Mouse (Mus musculus): ENCODE measurements at regions not wholly inside any gene's neighbourhood (a gene's known extent, or its start where the extent isn't known, plus 50 kb on each side); places are given as distances from the start of the nearest gene placed in this dataset.
A peak's percentile ranks its signal among the peaks of the same experiment; 100 is the strongest.

DNA sequence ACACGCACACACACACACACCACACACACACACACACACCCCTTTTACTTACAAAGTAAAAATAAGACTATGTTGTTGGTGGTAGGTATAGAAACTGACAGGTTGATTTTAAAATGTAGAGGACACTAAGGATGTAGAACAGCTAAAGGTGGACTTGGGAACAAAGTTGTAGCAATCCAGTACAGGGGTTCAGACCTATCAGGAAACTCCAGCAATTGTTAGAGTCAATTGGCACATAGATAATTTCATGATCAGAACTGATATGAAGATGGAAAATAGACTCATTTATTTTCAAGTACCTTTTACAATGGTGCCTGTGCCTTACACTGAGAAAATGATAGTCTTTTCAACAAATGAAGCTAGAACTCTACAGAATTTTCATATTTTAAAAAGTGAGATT, 122.3 kb upstream of the Max start:
- Histone ChIP-seq H3K4me3 (no peak overlapping the region), H3K9ac (no peak overlapping the region), H3K4me2 (no peak overlapping the region), H3K27me3 (no peaks in the 10 kb centered on the region), H3K36me3 (ENCODE audit: poor library complexity, severe bottlenecking) (no peaks in the 10 kb centered on the region), H3K4me1 (no peaks in the 10 kb centered on the region), H3K27ac (no peak overlapping the region), H3K9me3 (replicated peaks) (no peaks in the 10 kb centered on the region)
- WGBS: 50% methylated on average over 1 of the region's 1 CpGs
- ATAC-seq: no peak

DNA sequence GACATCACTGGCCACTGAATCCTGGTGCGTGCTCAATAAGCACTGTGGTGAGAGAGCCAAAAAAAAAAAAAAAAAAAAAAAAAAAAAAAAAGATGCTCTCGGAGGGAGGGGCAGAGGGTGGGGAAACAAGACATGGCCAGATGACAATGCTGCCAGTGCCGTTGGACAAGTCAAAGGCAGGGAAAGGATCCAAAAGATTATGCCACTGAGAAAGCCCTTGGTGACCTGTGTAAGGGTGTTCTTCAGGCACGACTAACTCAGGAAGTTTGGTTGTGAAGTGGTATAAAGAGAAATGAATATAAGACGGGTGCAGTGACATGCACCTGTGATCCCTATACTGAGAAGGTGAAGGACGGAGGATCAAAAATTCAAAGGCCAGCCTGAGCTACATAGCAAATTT, 121.8 kb upstream of the Max start:
- H3K36me3 ChIP-seq (ENCODE audit: poor library complexity, severe bottlenecking): no peaks in the 10 kb centered on the region
- no peak overlapping the region for H3K9ac ChIP-seq
- no peak overlapping the region for H3K4me2 ChIP-seq
- no peaks in the 10 kb centered on the region for H3K27me3 ChIP-seq
- no peaks in the 10 kb centered on the region for H3K4me1 ChIP-seq
- H3K27ac ChIP-seq: no peak overlapping the region
- 91% methylated on average over 6 of the region's 6 CpGs for WGBS
- no peak overlapping the region for H3K4me3 ChIP-seq
- H3K9me3 ChIP-seq (replicated peaks): no peaks in the 10 kb centered on the region
- ATAC-seq: no peak

DNA sequence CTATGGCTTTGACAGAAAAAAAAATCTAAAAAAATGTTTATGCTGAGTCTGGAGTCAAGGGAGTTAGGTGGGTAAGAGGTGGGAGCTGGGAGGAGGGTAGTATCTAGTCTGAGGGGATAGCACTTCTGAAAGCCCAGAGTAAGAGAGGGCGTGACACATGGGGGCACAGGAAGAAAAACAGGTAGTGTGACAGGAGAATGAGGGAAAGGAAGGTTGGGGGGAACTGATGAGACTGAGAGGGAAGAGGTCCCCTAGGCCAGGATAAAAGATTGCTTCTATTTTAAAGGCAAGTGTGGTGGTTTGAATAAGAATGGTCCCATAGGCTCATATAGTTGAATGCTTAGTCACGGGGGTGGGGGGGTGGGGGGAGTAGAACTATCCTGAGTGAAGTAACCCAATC, 119.8 kb upstream of the Max start:
- no peak overlapping the region for H3K27ac ChIP-seq
- no peak for ATAC-seq
- no peak overlapping the region for H3K9ac ChIP-seq
- no peak overlapping the region for H3K4me2 ChIP-seq
- no peaks in the 10 kb centered on the region for H3K36me3 ChIP-seq (ENCODE audit: poor library complexity, severe bottlenecking)
- no peaks in the 10 kb centered on the region for H3K27me3 ChIP-seq
- 94% methylated on average over 2 of the region's 2 CpGs for WGBS
- no peaks in the 10 kb centered on the region for H3K4me1 ChIP-seq
- H3K4me3 ChIP-seq: no peak overlapping the region
- no peaks in the 10 kb centered on the region for H3K9me3 ChIP-seq (replicated peaks)

DNA sequence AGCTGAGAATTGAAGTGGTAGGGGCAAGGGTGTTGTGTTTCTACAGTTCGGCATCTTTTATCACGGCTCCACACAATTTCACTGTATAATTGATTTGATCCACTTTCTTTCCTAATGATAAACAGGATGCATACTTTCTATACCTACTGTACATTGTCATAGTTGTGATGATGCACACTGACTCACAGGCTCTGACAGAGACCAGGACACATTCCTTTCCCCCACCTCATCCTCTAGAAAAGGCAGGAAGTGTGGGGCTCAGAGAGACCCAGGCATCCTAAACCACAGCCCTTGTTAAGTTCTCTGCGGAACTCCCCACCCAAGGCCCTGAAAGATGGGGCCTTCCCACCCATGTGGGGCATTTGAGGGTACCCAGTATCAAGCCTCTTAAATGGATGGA, 117.5 kb upstream of the Max start:
- Histone ChIP-seq H3K9ac (no peak overlapping the region), H3K27ac (no peak overlapping the region), H3K27me3 (no peaks in the 10 kb centered on the region), H3K9me3 (replicated peaks) (no peaks in the 10 kb centered on the region), H3K36me3 (ENCODE audit: poor library complexity, severe bottlenecking) (no peaks in the 10 kb centered on the region), H3K4me1 (no peaks in the 10 kb centered on the region), H3K4me3 (no peak overlapping the region), H3K4me2 (no peak overlapping the region)
- no peak for ATAC-seq
- WGBS: 90% methylated on average over 3 of the region's 3 CpGs

DNA sequence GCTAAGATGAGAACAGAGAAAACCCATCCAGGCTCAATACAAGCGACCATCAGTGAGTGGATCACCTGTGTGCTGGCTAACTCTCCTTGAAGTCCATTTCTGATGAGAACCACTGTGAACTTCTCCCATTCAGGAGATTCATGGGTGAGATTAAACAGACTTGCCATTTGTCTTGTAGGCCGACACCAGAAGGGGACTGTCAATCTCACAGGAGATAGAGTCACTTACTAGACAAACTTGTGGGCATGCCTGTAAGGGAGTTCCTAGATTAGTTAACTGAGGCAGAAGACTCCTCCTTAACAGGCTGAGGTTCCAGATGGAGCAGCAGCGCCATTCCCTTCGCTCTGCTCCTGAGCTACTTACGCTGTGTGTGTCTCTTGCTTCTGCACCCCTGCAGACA, 114.7 kb upstream of the Max start:
- no peaks in the 10 kb centered on the region for H3K4me1 ChIP-seq
- no peak overlapping the region for H3K4me2 ChIP-seq
- H3K9me3 ChIP-seq (replicated peaks): no peaks in the 10 kb centered on the region
- no peaks in the 10 kb centered on the region for H3K36me3 ChIP-seq (ENCODE audit: poor library complexity, severe bottlenecking)
- H3K9ac ChIP-seq: no peak overlapping the region
- H3K27ac ChIP-seq: no peak overlapping the region
- no peak for ATAC-seq
- H3K4me3 ChIP-seq: no peak overlapping the region
- 90% methylated on average over 5 of the region's 5 CpGs for WGBS
- no peaks in the 10 kb centered on the region for H3K27me3 ChIP-seq

DNA sequence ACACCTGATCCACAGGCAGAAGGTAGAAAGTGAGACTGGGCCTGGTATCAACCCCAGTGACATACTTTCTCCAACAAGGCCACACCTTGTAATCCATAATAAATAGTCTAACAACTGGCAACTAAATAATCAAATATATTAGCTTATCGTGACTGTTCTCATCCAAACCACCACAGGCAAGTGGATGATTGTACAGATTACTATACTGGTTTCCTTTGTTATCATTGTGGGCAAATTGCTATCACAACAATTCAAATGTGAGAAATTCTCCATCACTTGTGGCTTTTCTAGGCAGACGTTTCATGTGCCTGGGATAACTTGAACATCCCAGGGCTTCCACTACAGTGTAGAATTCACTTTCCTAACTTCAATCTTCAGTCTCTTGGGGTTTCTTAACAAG, 112.6 kb upstream of the Max start:
- H3K4me1 ChIP-seq: no peaks in the 10 kb centered on the region
- no peaks in the 10 kb centered on the region for H3K9me3 ChIP-seq (replicated peaks)
- H3K4me2 ChIP-seq: no peak overlapping the region
- no peaks in the 10 kb centered on the region for H3K27me3 ChIP-seq
- H3K27ac ChIP-seq: no peak overlapping the region
- no peak overlapping the region for H3K4me3 ChIP-seq
- H3K36me3 ChIP-seq (ENCODE audit: poor library complexity, severe bottlenecking): no peaks in the 10 kb centered on the region
- H3K9ac ChIP-seq: no peak overlapping the region
- WGBS: 92% methylated on average over 2 of the region's 2 CpGs
- ATAC-seq: no peak

DNA sequence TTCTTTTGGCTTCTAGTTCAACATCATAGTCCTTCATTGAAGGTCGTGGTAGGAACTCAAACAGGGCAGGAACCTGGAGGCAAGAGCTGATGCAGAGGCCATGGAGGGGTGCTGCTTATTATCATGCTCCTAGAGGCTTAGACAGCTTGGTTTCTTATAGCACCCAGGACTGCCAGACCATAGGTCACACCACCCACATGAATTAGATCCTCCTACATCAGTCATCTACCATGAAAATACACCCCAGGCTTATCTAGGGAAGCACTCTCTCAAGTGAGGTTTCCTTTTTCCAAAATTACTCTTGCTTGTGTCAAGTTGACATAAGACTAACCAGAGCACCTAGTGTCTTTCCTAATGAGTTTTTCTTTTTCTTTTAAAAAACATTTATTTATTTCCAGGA, 109.7 kb upstream of the Max start:
- no peaks in the 10 kb centered on the region for H3K9me3 ChIP-seq (replicated peaks)
- no peak overlapping the region for H3K4me3 ChIP-seq
- no peaks in the 10 kb centered on the region for H3K36me3 ChIP-seq (ENCODE audit: poor library complexity, severe bottlenecking)
- H3K4me1 ChIP-seq: no peaks in the 10 kb centered on the region
- no peak overlapping the region for H3K27ac ChIP-seq
- no peaks in the 10 kb centered on the region for H3K27me3 ChIP-seq
- no peak overlapping the region for H3K4me2 ChIP-seq
- no peak for ATAC-seq
- 81% methylated on average over 1 of the region's 1 CpGs for WGBS
- no peak overlapping the region for H3K9ac ChIP-seq

DNA sequence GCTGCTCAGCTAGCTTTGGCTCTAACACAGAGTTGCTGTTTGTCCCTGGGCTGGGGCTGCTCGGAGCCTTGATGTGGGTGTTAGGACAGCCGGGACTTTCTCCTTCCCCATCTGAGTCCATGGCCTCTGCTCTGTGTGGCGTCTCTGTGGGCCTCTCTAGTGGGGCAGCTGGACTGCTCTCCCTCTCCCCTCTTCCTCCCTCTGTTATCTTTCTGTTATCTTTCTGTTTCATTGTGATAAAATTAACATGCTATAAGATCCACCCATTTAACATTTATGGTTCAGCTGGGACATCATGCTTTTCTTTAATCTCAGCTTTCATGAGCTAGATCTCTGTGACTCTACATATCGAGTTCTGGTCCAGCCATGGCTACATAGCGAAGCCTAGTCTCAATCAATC, 105.9 kb upstream of the Max start:
- no peak overlapping the region for H3K27ac ChIP-seq
- H3K36me3 ChIP-seq (ENCODE audit: poor library complexity, severe bottlenecking): no peaks in the 10 kb centered on the region
- no peaks in the 10 kb centered on the region for H3K27me3 ChIP-seq
- no peak for ATAC-seq
- H3K4me1 ChIP-seq: no peaks in the 10 kb centered on the region
- no peak overlapping the region for H3K4me2 ChIP-seq
- H3K9ac ChIP-seq: no peak overlapping the region
- 95% methylated on average over 5 of the region's 5 CpGs for WGBS
- H3K4me3 ChIP-seq: no peak overlapping the region
- no peaks in the 10 kb centered on the region for H3K9me3 ChIP-seq (replicated peaks)

DNA sequence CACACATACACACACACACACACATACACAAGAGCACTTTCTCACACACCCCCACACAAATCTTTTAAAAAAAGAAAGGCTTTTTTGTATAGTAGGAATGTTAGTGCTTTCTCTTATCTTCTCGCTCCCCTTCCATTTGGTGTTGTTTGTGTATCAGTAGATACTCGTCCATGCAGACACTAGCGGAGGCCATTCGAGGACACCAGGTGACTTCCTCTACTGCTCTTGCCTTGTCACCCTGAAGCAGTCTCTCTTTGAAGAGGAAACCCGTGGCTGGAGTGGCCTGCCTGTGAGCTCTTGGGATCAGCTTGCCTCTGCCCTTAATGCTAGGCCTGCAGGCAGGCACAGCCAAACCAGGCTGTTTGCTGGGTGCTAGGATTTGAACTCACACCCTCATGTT, 105.1 kb upstream of the Max start:
- Histone ChIP-seq H3K9ac (no peak overlapping the region), H3K27ac (no peak overlapping the region), H3K4me3 (no peak overlapping the region), H3K36me3 (ENCODE audit: poor library complexity, severe bottlenecking) (no peaks in the 10 kb centered on the region), H3K4me2 (no peak overlapping the region), H3K4me1 (no peaks in the 10 kb centered on the region), H3K9me3 (replicated peaks) (no peaks in the 10 kb centered on the region), H3K27me3 (no peaks in the 10 kb centered on the region)
- ATAC-seq: no peak
- WGBS: 74% methylated on average over 5 of the region's 5 CpGs

DNA sequence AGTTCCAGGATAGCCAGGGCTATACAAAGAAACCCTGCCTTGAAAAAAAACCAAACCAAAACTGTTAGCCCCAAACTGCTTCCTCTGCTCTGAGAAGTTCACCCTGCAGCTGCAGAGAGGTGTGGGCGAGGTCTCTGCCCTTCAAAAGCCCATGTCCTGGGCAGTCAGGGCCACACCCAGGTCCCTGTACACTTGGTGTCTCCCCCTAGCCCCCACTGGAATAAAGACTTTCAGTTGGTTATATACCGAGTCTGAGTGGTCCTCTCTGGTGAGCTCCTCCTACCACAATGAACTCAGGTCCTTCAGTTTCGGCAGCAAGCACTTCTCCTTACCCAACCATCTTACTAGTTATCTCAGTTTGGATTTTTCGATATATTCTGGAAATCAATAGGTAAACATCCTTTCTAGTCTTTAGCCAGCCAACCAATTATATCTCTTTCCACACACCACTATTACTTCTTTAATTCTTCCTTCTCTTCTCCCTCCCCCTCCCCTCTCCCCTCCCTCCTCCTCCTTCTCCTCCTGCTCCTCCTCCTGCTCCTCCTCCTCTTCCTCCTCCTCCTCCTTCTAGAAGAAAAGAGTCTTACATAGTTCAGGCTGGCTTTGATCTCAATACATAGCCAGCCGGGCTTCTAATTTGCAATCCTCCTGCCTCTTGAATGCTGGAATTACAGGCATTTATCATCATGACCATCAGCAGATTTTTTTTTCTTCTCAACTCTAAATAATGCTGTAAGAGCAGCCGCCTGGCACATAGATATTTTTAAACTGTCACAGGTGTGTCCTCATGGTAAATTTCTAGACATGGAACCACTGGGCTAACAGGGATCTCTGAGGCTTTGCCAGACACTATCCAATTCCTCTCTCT, 103.9 kb upstream of the Max start:
- no peaks in the 10 kb centered on the region for H3K4me1 ChIP-seq
- H3K27ac ChIP-seq: no peak overlapping the region
- H3K9me3 ChIP-seq (replicated peaks): no peaks in the 10 kb centered on the region
- no peaks in the 10 kb centered on the region for H3K27me3 ChIP-seq
- H3K4me2 ChIP-seq: no peak overlapping the region
- WGBS: 63% methylated on average over 6 of the region's 6 CpGs
- H3K4me3 ChIP-seq: no peak overlapping the region
- ATAC-seq: no peak
- H3K9ac ChIP-seq: no peak overlapping the region
- H3K36me3 ChIP-seq (ENCODE audit: poor library complexity, severe bottlenecking): no peaks in the 10 kb centered on the region

DNA sequence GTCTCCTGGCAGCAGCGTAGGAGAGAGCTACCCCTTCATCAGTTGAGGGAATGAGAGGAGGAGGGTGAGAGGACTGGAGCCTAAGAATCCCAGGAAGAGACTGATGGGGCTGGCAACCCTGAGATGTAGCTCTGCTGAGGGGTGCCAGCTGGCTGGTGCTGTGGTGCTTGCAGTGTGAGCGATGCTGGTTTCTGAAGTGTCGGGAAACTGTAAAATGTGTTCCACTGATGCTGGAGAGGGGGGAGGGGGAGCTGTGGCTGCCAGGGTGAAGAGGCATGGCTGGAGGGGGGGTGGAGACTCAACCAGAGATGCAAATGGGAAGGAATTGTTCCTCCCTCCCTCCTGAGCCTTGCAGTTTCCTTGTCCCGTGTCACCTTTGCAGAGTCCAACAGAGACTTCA, 102.0 kb upstream of the Max start:
- 61% methylated on average over 4 of the region's 4 CpGs for WGBS
- H3K9ac ChIP-seq: no peak overlapping the region
- no peak overlapping the region for H3K4me3 ChIP-seq
- no peaks in the 10 kb centered on the region for H3K9me3 ChIP-seq (replicated peaks)
- H3K27me3 ChIP-seq: no peaks in the 10 kb centered on the region
- ATAC-seq: peak; percentile 61; the same call in 1 of the 2 replicates
- H3K27ac ChIP-seq: no peak overlapping the region
- H3K36me3 ChIP-seq (ENCODE audit: poor library complexity, severe bottlenecking): no peaks in the 10 kb centered on the region
- H3K4me2 ChIP-seq: no peak overlapping the region
- H3K4me1 ChIP-seq: peaks cover 9% of the 10 kb centered on the region

DNA sequence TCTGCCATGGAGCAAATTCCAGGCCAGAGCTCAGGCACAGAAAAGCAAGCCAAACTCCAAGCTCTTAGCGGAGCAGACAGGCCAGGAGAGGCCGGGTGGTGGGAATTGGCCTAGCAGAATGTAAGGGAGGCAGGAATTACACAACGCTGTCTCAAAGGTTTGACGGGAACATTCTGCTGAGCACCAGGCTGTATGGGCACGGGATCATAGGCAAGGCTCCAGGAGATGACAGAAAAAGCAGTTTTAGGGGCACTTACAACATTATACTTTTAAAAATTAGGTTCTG, 99.5 kb upstream of the Max start:
- H3K4me1 ChIP-seq: peaks cover 9% of the 10 kb centered on the region
- H3K4me3 ChIP-seq: no peak overlapping the region
- no peak overlapping the region for H3K27ac ChIP-seq
- H3K4me2 ChIP-seq: no peak overlapping the region
- no peaks in the 10 kb centered on the region for H3K9me3 ChIP-seq (replicated peaks)
- no peak for ATAC-seq
- 89% methylated on average over 5 of the region's 5 CpGs for WGBS
- no peak overlapping the region for H3K9ac ChIP-seq
- no peaks in the 10 kb centered on the region for H3K36me3 ChIP-seq (ENCODE audit: poor library complexity, severe bottlenecking)
- 0 out of 2 replicates have a peak, but pooled peaks cover 3% of the 10 kb centered on the region for H3K27me3 ChIP-seq

Data from forebrain, embryonic 13.5 days (tissue).